Mouse (Mus musculus) small intestine, adult 2 months (tissue): Measurements from ENCODE around the gene Fdx1l.

Source experiments
- CTCF ChIP-seq: fragments of 200-500 bp; IDR thresholded peaks from 2 replicates; pipeline ENCODE4 v1.5.1; 2012; ENCODE audit warnings: low read depth, mild to moderate bottlenecking, control low read depth, inconsistent platforms, low read length, moderate library complexity, mixed read lengths; ENCODE audit not compliant: insufficient replicate concordance, insufficient read length; ENCODE audit errors: extremely low read depth
- POLR2A ChIP-seq: fragments of 200-500 bp; IDR thresholded peaks from 2 replicates; pipeline ENCODE4 v1.6.1; 2012; ENCODE audit warnings: low read depth, mild to moderate bottlenecking, control low read depth, inconsistent platforms, low read length, moderate library complexity

DNA sequence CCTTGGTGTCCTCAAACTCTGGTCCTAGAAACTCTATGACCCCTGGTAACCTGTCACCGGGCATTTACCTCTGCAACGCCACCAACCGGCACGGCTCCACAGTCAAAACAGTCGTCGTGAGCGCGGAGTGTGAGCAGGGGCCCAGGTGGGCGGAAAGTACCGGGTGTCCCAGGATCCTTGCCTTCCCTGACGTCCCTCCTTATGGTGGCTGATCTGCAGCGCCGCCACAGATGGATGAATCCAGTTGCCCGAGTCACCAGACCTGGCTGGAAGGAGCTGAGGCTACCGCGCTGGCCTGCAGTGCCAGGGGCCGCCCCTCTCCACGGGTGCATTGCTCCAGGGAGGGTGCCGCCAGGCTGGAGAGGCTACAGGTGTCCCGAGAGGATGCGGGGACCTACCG is 36.7 kb downstream of the Fdx1l start:
- TF ChIP-seq CTCF (no peak), POLR2A (no peak)
